Mouse (Mus musculus) natural killer cell, adult 2 months (primary cell): ENCODE measurements around the gene Exosc2.
"Not testable (repeated sequence)": the region's sequence is repeated elsewhere in the genome, so short reads cannot be mapped to it uniquely, and the experiment has no call there.

ENCODE experiments used
- DNase-seq, 2 experiments: peaks; one replicate each; pipeline ENCODE4 v3.0.0; 2022; ENCODE audit warnings: low spot score in 2 of 2

Exosc2 gene

GRCm38 (mm10) chr2:31667332-31667731, 3.2 kb upstream of the Exosc2 start:
- peak in 1 of 2 experiments; percentile 24 for DNase-seq

- no peak for DNase-seq
These were observed 8.1 kb downstream of the Exosc2 start for GRCm38 (mm10) chr2:31678641-31679040.

- DNase-seq, result not testable (repeated sequence)
These were observed 10.7 kb downstream of the Exosc2 start for GRCm38 (mm10) chr2:31681051-31681707.

- DNase-seq, result no peak
These were observed 11.3 kb downstream of the Exosc2 start for GRCm38 (mm10) chr2:31681731-31682235.

- peak; percentile 47 to 58 for DNase-seq
These were observed 13.2 kb downstream of the Exosc2 start for GRCm38 (mm10) chr2:31683666-31684065.

GRCm38 (mm10) chr2:31688074-31688925, 17.8 kb downstream of the Exosc2 start, which contains the start of gene Abl1:
Gene Abl1 (plus strand): TSS chr2:31688376.
- DNase-seq, result peak; percentile 91 to 92

GRCm38 (mm10) chr2:31689045-31689444, 18.5 kb downstream of the Exosc2 start:
- DNase-seq, result no peak

GRCm38 (mm10) chr2:31690063-31690462, 19.5 kb downstream of the Exosc2 start:
- no peak for DNase-seq

- no peak for DNase-seq
These were observed 27.7 kb downstream of the Exosc2 start for GRCm38 (mm10) chr2:31698209-31698608.

GRCm38 (mm10) chr2:31700545-31701446, 30.3 kb downstream of the Exosc2 start:
- peak in 1 of 2 experiments; percentile 29 for DNase-seq

GRCm38 (mm10) chr2:31703226-31703625, 32.7 kb downstream of the Exosc2 start:
- DNase-seq, result no peak

GRCm38 (mm10) chr2:31705914-31706313, 35.4 kb downstream of the Exosc2 start:
- DNase-seq, result no peak

- no peak for DNase-seq
These were observed 36.0 kb downstream of the Exosc2 start for GRCm38 (mm10) chr2:31706531-31706930.

- DNase-seq, result no peak
These were observed 42.2 kb downstream of the Exosc2 start for GRCm38 (mm10) chr2:31712716-31713115.

- no peak for DNase-seq
These were observed 43.3 kb downstream of the Exosc2 start for GRCm38 (mm10) chr2:31713813-31714212.

- no peak for DNase-seq
These were observed 44.3 kb downstream of the Exosc2 start for GRCm38 (mm10) chr2:31714780-31715179.

GRCm38 (mm10) chr2:31715985-31716384, 45.5 kb downstream of the Exosc2 start:
- no peak for DNase-seq

- no peak for DNase-seq
These were observed 48.8 kb downstream of the Exosc2 start for GRCm38 (mm10) chr2:31719202-31719880.

- no peak for DNase-seq
These were observed 49.4 kb downstream of the Exosc2 start for GRCm38 (mm10) chr2:31719944-31720343.

GRCm38 (mm10) chr2:31720783-31721182, 50.3 kb downstream of the Exosc2 start:
- peak in 1 of 2 experiments; percentile 20 for DNase-seq
